Mouse (Mus musculus) heart, embryonic 13.5 days (tissue): ENCODE results near the gene Nfya. TPM values are rescaled to one million over a fixed set of nuclear protein-coding genes. Genes with fewer than 3 reads are reported as not detected.

Experiments used
- ATAC-seq: fragments of 200-750 bp; cut with Nextera tagmentation; 2 replicates; pipeline ENCODE4 v1.8.0; 2017; ENCODE audit warnings: moderate TSS enrichment; ENCODE audit not compliant: insufficient number of reproducible peaks, low FRiP score, low TSS enrichment; ENCODE audit errors: extremely low read depth
- H3K27ac ChIP-seq: fragments of 300-500 bp; sonication (generic); replicated peaks from 2 replicates; pipeline ENCODE4 v1.5.1; 2015; ENCODE audit warnings: moderate library complexity, mild to moderate bottlenecking, inconsistent platforms
- H3K27me3 ChIP-seq: fragments of 300-500 bp; sonication (generic); replicated peaks from 2 replicates; pipeline ENCODE4 v1.6.1; 2015; ENCODE audit warnings: mild to moderate bottlenecking, inconsistent platforms
- H3K36me3 ChIP-seq: fragments of 300-500 bp; sonication (generic); 2 replicates; pipeline ENCODE4 v1.6.1; 2015; ENCODE audit warnings: mild to moderate bottlenecking, inconsistent platforms
- H3K4me1 ChIP-seq: fragments of 300-500 bp; sonication (generic); 2 replicates; pipeline ENCODE4 v1.6.1; 2015; ENCODE audit warnings: inconsistent platforms
- H3K4me2 ChIP-seq: fragments of 300-500 bp; sonication (generic); 2 replicates; pipeline ENCODE4 v1.6.1; 2015; ENCODE audit warnings: inconsistent platforms, mild to moderate bottlenecking, moderate library complexity
- H3K4me3 ChIP-seq: fragments of 300-500 bp; sonication (generic); 2 replicates; pipeline ENCODE4 v1.5.1; 2015; ENCODE audit warnings: moderate library complexity, mild to moderate bottlenecking, inconsistent platforms
- H3K9ac ChIP-seq: fragments of 300-500 bp; sonication (generic); 2 replicates; pipeline ENCODE4 v1.6.1; 2015; ENCODE audit warnings: inconsistent platforms, mild to moderate bottlenecking, moderate library complexity
- H3K9me3 ChIP-seq: fragments of 300-500 bp; sonication (generic); 2 replicates; pipeline ENCODE4 v1.6.1; 2016; ENCODE audit warnings: inconsistent platforms
- WGBS: fragments of 180-500 bp; shearing (Covaris S2); methylation state at CpG from one replicate; pipeline ENCODE4 v1.1.7; 2015; ENCODE audit warnings: mixed read lengths; 5-methylcytosine and 5-hydroxymethylcytosine counted together
- polyA plus RNA-seq: library from polyadenylated mRNA; unstranded; fragments of >200 nt; fragmentation: Nextera tagmentation; extraction: Ambion mirVana; gene quantifications from 2 replicates; pipeline ENCODE4 v1.2.1, GENCODE M21; 2015

Gene Nfya
- polyA plus RNA-seq, 1 experiment from 2014 or later = 10.5 TPM

DNA sequence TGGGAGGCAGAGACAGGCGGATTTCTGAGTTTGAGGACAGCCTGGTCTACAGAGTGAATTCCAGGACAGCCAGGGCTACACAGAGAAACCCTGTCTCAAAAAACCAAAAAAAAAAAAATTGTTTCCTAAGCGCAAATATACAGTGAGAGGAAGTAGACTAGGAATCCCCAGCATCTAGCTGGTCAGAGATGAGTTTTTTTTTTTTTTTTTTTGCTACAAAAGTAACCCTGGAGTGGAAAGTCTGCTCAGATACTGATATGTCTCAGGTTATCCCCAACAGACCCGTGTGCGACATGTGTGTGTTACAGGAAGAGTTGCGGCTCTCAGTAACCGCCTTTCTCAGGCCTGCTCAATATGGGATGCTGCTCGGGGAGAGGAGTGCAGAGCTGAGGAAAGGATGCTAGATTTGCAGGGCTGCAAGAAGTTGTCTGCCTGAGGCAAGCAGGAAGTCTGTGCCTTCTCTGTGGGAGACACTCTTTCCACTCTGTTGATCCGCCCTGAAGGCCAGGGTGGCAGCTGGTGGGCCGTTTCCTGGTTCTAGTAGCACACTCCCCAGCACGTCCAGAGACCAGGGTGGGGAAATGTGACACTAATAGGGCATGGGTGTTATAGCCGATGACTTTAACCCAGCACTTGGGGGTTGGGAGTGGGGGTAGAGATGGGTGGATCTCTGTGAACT lies 18.3 kb upstream of the Nfya start:
- WGBS = 58% methylated on average over 11 of the region's 11 CpGs
- no peak for ATAC-seq
- Histone ChIP-seq H3K4me3 (peak overlapping the region; percentile 65), H3K9ac (peak overlapping the region; percentile 89), H3K27ac (peak overlapping the region; percentile 66), H3K36me3 (peaks cover 28% of the 10 kb centered on the region), H3K4me2 (peak overlapping the region; percentile 76), H3K27me3 (no peaks in the 10 kb centered on the region), H3K9me3 (no peaks in the 10 kb centered on the region), H3K4me1 (peaks cover 95% of the 10 kb centered on the region)

DNA sequence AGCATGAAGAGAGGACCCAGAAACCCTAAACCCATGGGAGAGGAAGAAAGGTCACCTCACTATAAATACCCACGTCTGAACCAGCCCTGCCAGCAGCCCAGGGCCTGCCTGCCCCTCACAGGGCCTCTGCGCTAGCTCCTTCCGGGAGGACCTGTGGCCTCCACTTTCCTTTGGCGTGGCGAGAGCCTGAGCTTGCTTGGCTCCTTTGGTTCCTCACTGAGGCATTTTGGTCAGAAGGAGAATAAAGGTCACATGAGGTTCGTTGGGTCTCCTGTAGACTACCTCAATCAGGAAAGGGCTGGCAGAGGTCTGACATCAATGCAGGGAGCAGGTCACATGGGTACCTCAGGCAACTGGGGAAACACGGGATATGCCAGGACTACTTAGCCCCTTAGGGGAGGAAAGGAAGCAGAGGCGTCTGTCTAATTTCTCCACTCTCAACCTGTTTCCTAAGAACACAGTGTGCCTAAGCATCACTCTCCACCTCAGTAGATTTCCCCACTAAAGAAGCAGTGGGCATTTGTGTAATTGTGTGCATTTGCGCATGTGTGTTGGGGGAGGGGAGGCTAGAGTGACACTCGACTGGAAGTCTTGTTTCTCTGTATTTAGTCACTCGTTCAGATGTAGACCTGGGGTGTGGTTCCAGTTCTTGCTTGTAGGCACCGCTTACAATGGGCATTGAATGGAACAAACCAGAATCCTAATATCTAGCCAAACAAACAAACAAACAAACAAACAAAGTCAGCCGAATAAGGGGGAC lies 17.5 kb upstream of the Nfya start:
- Histone ChIP-seq H3K27me3 (no peaks in the 10 kb centered on the region), H3K4me2 (peak overlapping the region; percentile 76), H3K4me1 (peaks cover 89% of the 10 kb centered on the region), H3K4me3 (peak overlapping the region; percentile 16; the same call in 1 of the 2 replicates), H3K9me3 (no peaks in the 10 kb centered on the region), H3K9ac (peak overlapping the region; percentile 41), H3K27ac (peak overlapping the region; percentile 66), H3K36me3 (peaks cover 36% of the 10 kb centered on the region)
- ATAC-seq = no peak
- 34% methylated on average over 13 of the region's 13 CpGs for WGBS

DNA sequence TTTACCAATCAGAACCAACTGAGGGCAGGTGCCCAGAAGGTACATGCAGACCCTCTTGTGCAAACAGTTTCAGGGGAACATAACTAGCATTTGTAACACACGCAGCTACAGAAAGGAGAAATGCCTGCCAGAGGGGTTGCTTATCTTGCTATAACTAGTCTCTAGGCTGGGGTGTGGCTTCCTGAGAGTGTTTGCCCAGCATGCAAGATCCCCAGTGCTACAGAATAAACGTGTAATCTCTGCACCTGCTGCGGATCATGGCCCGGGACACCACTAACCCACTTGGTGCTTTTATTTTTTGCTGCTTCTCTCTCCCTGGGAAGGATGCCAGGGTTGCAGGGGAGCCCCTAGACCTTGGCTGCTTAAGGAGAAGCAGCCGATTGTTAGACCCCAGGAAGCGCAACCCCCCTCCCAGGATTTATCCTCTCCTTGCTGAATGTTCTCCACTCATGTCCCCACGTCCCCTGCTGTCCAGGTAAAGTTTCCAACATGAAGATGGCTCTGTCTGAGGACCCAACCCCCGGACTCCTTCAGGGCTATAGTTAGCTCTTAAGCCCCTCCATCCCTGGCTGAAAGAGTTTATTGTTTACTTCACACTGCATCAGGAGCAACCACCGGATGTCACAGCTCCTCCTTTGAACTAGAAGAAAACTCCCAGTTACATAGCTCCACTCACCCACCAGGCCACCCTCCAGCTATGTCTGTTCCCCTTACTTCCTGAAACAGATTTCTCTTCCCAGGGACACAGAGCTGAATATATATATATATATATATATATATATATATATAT lies 16.3 kb upstream of the Nfya start:
- Histone ChIP-seq H3K4me3 (peak overlapping the region; percentile 10; the same call in 1 of the 2 replicates), H3K27me3 (no peaks in the 10 kb centered on the region), H3K4me1 (peaks cover 79% of the 10 kb centered on the region), H3K9me3 (no peaks in the 10 kb centered on the region), H3K36me3 (peaks cover 48% of the 10 kb centered on the region), H3K9ac (peak overlapping the region; percentile 63), H3K4me2 (peak overlapping the region; percentile 47), H3K27ac (peak overlapping the region; percentile 79)
- 23% methylated on average over 9 of the region's 9 CpGs for WGBS
- no peak for ATAC-seq

DNA sequence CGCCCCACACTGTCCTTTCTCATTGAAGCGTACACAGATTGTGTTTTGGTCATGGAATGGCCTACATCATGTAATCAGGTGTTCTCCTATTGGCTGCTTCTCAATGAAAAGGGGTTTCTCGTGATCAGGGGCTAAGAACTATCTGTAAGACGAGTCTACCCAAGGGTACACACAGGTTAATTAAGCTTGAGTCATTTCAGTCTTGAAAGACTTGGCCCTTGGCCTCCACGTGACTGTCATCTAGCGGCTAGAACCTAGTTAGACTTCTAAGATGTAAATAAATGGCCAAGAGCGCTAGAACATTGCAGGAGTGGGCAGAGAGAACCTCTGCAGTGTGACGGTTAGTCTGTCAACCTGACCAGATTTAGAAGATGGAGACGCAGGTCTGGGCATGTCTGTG lies 14.5 kb upstream of the Nfya start:
- peaks cover 62% of the 10 kb centered on the region for H3K36me3 ChIP-seq
- no peak overlapping the region for H3K9ac ChIP-seq
- no peak overlapping the region for H3K27ac ChIP-seq
- no peaks in the 10 kb centered on the region for H3K27me3 ChIP-seq
- peaks cover 64% of the 10 kb centered on the region for H3K4me1 ChIP-seq
- no peak overlapping the region for H3K4me3 ChIP-seq
- no peaks in the 10 kb centered on the region for H3K9me3 ChIP-seq
- ATAC-seq = no peak
- no peak overlapping the region for H3K4me2 ChIP-seq
- WGBS = 84% methylated on average over 9 of the region's 9 CpGs

DNA sequence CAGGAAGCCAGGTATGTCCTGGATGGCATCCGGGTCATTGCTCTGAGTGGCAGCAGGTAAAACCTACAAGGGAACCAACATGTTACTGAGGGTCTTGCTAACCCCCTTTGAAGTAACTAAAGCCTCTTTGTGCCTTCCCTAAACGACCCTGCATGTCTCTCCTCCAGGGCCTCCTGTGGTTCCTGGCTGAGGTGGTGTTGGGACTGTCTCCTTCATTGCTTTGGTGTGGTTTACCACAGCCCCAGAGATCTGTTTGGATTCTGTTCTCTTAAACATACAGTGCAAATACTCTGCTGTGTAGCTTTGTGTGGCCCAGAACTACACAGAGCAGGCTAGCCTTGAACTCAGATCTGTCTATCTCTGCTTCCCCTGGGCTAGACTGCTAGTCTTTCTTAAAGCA lies 9.9 kb upstream of the Nfya start:
- H3K4me2 ChIP-seq = no peak overlapping the region
- no peak overlapping the region for H3K9ac ChIP-seq
- ATAC-seq = no peak
- WGBS = 58% methylated on average over 2 of the region's 2 CpGs
- H3K36me3 ChIP-seq = peaks cover 98% of the 10 kb centered on the region
- no peaks in the 10 kb centered on the region for H3K27me3 ChIP-seq
- no peak overlapping the region for H3K27ac ChIP-seq
- no peak overlapping the region for H3K4me3 ChIP-seq
- no peaks in the 10 kb centered on the region for H3K9me3 ChIP-seq
- peaks cover 39% of the 10 kb centered on the region for H3K4me1 ChIP-seq

DNA sequence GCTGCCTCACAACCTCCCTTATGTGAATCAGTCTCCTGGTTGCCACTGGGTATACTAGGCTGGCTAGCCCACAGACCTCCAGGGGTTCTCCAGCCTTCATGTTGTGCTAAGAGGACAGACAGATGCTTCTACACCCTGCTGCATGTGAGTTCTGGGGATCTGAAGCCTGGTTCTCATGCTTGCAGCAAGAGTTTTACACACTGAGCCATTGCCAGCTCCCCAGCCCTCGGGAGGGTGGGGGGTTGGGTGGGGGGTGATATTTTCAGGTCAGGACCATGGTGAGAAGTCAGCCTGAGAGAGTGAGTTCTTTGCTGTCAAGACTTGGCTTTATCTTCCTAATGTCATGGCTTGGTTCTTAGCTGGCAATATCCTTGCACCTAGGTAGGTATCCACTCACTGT lies 9.1 kb upstream of the Nfya start:
- Histone ChIP-seq H3K4me3 (no peak overlapping the region), H3K27ac (peak overlapping the region; percentile 57), H3K36me3 (peaks cover 98% of the 10 kb centered on the region), H3K27me3 (no peaks in the 10 kb centered on the region), H3K4me1 (peaks cover 32% of the 10 kb centered on the region), H3K4me2 (peak overlapping the region; percentile 46), H3K9me3 (no peaks in the 10 kb centered on the region), H3K9ac (0 out of 2 replicates have a peak overlapping the region, but pooled peaks have one; percentile 0)
- ATAC-seq = no peak
- 56% methylated on average over 1 of the region's 1 CpGs for WGBS

DNA sequence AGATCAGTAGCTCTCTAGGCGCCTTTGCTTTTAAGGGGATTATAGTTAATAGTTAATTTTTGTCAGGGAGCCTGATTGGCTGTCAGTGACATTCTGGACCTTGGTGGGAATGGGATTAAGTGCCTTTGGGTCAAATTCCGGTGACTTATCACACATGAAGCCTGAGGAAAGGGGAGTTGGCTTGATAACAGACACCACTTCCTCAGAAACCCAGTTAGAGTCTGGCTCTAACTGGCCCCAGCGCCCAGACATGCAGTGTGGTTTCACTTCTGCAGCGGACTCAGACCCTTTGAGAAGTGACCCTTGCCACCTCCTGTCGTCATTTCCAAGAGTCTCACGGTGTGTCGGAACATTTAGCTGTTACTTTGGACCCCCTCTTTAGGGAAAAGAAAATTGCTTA lies 8.5 kb upstream of the Nfya start:
- no peaks in the 10 kb centered on the region for H3K9me3 ChIP-seq
- H3K27ac ChIP-seq = peak overlapping the region; percentile 57
- peak overlapping the region; percentile 34; the same call in 1 of the 2 replicates for H3K9ac ChIP-seq
- H3K4me1 ChIP-seq = peaks cover 26% of the 10 kb centered on the region
- H3K4me3 ChIP-seq = peak overlapping the region; percentile 8; the same call in 1 of the 2 replicates
- 30% methylated on average over 7 of the region's 7 CpGs for WGBS
- peak overlapping the region; percentile 46 for H3K4me2 ChIP-seq
- H3K36me3 ChIP-seq = peaks cover 98% of the 10 kb centered on the region
- no peak for ATAC-seq
- H3K27me3 ChIP-seq = no peaks in the 10 kb centered on the region

DNA sequence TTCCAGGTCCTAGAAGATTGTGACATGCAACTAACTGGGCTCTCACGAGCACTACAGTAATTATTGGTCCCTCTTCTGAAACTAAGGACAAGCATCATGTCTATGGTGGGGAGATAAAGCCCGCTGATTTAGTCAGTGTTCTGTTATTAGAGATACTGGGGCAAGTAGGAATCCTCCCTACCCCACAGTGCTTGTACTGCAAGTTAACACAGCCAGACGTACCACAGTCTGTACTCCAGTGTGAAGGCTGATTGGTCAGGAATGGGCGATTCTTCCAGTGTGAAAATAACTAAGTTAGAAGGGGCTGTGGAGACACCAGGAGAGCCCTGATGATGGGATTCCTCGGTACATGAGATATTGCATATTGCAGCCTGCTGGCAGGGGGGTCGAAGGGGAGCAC lies 7.8 kb upstream of the Nfya start:
- no peak for ATAC-seq
- Histone ChIP-seq H3K4me2 (no peak overlapping the region), H3K4me1 (peaks cover 21% of the 10 kb centered on the region), H3K27me3 (no peaks in the 10 kb centered on the region), H3K4me3 (no peak overlapping the region), H3K9me3 (no peaks in the 10 kb centered on the region), H3K36me3 (peaks cover 96% of the 10 kb centered on the region), H3K9ac (no peak overlapping the region; the same call in 1 of the 2 replicates), H3K27ac (peak overlapping the region; percentile 57)
- whole genome bisulfite sequencing = 62% methylated on average over 6 of the region's 6 CpGs

DNA sequence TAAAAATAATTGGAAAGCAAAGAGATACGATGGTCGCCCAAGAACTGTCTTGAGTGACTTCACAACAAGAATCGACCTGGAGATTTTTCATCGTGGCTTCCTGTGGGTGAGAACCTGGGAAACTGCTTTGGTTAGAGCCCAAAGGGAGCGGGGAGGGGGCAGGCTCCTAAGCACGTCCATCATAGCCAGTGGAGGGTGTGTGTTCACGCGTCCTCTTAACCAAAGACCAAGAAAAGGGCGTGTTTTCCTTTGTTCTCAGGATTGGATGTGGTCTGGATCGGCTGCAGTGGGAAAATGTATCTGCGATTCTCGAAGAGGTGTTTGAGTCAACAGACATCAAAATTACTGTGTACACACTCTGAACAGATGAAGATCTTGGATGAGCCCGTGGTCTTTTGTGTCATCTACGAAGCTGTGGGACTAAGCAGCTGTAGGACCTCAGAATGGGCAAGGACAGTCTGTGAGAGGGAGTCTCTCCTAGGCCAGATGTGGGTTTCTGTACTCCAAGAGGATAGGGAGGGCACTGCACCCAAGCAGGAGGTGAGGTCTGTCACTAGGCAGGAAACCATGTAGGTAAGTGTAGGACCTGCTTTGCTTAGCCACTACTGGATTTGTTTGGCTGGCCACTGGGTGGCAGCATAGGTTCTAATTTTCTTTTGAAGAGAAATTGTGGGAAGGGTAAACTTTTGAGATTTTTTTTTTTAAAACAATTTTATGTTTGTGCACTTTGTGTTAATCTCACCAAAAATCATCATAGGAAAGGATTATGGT lies 6.9 kb upstream of the Nfya start:
- Histone ChIP-seq H3K9me3 (no peaks in the 10 kb centered on the region), H3K4me3 (no peak overlapping the region), H3K4me2 (no peak overlapping the region), H3K27me3 (no peaks in the 10 kb centered on the region), H3K36me3 (peaks cover 94% of the 10 kb centered on the region), H3K9ac (no peak overlapping the region), H3K27ac (peak overlapping the region; percentile 55), H3K4me1 (peaks cover 27% of the 10 kb centered on the region)
- no peak for ATAC-seq
- WGBS = 80% methylated on average over 14 of the region's 14 CpGs

DNA sequence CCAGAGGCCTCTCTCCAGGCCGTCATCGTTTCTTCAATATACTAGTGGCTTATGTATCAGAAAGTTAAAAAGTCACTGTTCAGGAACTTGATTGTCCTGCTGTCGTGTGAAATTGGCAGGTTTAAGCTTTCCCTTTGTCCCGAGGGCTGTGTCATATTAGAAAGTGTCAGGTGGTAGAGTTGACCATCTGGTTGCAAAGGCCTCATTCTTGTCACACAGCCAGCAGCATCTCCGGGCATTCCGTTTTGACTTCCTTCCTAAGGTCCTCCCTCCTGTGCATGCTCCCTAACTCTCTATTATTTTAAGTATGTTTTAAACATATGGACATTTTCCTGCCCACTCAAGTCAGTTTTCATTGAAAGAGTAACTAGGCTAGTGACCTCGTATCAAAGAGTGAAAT lies 6.3 kb upstream of the Nfya start:
- 67% methylated on average over 7 of the region's 7 CpGs for WGBS
- Histone ChIP-seq H3K4me1 (peaks cover 33% of the 10 kb centered on the region), H3K27me3 (no peaks in the 10 kb centered on the region), H3K9ac (no peak overlapping the region), H3K27ac (peak overlapping the region; percentile 55), H3K4me2 (no peak overlapping the region), H3K9me3 (no peaks in the 10 kb centered on the region), H3K4me3 (no peak overlapping the region), H3K36me3 (peaks cover 88% of the 10 kb centered on the region)
- no peak for ATAC-seq
